Mouse (Mus musculus): Measurements from ENCODE around the gene Elovl2. TPM values are rescaled to one million over a fixed set of nuclear protein-coding genes. Genes with fewer than 3 reads are reported as not detected.
A peak's percentile ranks its signal among the peaks of the same experiment; 100 is the strongest.

Gene Elovl2
- polyA plus RNA-seq, 1 experiment = 132 TPM

- Histone ChIP-seq H3K4me1 (ENCODE audit: control insufficient read depth, insufficient read depth, low read length) (peaks cover 2% of the 10 kb centered on the region; the same call in 1 of the 2 replicates), H3K36me3 (ENCODE audit: control insufficient read depth, insufficient read depth, low read length) (no peaks in the 10 kb centered on the region), H3K27me3 (ENCODE audit: control insufficient read depth, insufficient read depth, low read length) (no peaks in the 10 kb centered on the region), H3K27ac (ENCODE audit: control insufficient read depth, insufficient read depth, low read depth, low read length) (no peak overlapping the region), H3K4me3 (ENCODE audit: control insufficient read depth, low read depth, low read length) (peak overlapping the region; percentile 17)
- TF ChIP-seq POLR2A (IDR thresholded peaks at IDR 0.05; ENCODE audit: control insufficient read depth, low read depth, low read length) = no peak
- no peak for TF ChIP-seq CTCF (IDR thresholded peaks at IDR 0.05; ENCODE audit: control insufficient read depth, insufficient read depth, insufficient replicate concordance, low read depth, low read length)
Measured at GRCm38 (mm10) chr13:41232209-41232608, 12.0 kb upstream of the Elovl2 start.

GRCm38 (mm10) chr13:41231389-41231983 is 11.3 kb upstream of the Elovl2 start:
- no peak overlapping the region for H3K27ac ChIP-seq (ENCODE audit: control insufficient read depth, insufficient read depth, low read depth, low read length)
- no peaks in the 10 kb centered on the region for H3K27me3 ChIP-seq (ENCODE audit: control insufficient read depth, insufficient read depth, low read length)
- peaks cover 2% of the 10 kb centered on the region; the same call in 1 of the 2 replicates for H3K4me1 ChIP-seq (ENCODE audit: control insufficient read depth, insufficient read depth, low read length)
- H3K4me3 ChIP-seq (ENCODE audit: control insufficient read depth, low read depth, low read length) = no peak overlapping the region
- TF ChIP-seq POLR2A (IDR thresholded peaks at IDR 0.05; ENCODE audit: control insufficient read depth, low read depth, low read length) (no peak), CTCF (IDR thresholded peaks at IDR 0.05; ENCODE audit: control insufficient read depth, insufficient read depth, insufficient replicate concordance, low read depth, low read length) (no peak)
- no peaks in the 10 kb centered on the region for H3K36me3 ChIP-seq (ENCODE audit: control insufficient read depth, insufficient read depth, low read length)

- H3K4me3 ChIP-seq (ENCODE audit: control insufficient read depth, low read depth, low read length) = no peak overlapping the region
- H3K27me3 ChIP-seq (ENCODE audit: control insufficient read depth, insufficient read depth, low read length) = no peaks in the 10 kb centered on the region
- TF ChIP-seq CTCF (IDR thresholded peaks at IDR 0.05; ENCODE audit: control insufficient read depth, insufficient read depth, insufficient replicate concordance, low read depth, low read length) = no peak
- no peak for TF ChIP-seq POLR2A (IDR thresholded peaks at IDR 0.05; ENCODE audit: control insufficient read depth, low read depth, low read length)
- no peak overlapping the region for H3K27ac ChIP-seq (ENCODE audit: control insufficient read depth, insufficient read depth, low read depth, low read length)
- H3K36me3 ChIP-seq (ENCODE audit: control insufficient read depth, insufficient read depth, low read length) = no peaks in the 10 kb centered on the region
- peaks cover 2% of the 10 kb centered on the region; the same call in 1 of the 2 replicates for H3K4me1 ChIP-seq (ENCODE audit: control insufficient read depth, insufficient read depth, low read length)
Measured at GRCm38 (mm10) chr13:41230256-41230655, 10.1 kb upstream of the Elovl2 start.

GRCm38 (mm10) chr13:41228060-41228459 is 7.9 kb upstream of the Elovl2 start:
- H3K27me3 ChIP-seq (ENCODE audit: control insufficient read depth, insufficient read depth, low read length) = no peaks in the 10 kb centered on the region

GRCm38 (mm10) chr13:41226513-41226912 is 6.3 kb upstream of the Elovl2 start:
- Histone ChIP-seq H3K27ac (ENCODE audit: control insufficient read depth, insufficient read depth, low read depth, low read length) (no peak overlapping the region), H3K27me3 (ENCODE audit: control insufficient read depth, insufficient read depth, low read length) (no peaks in the 10 kb centered on the region), H3K4me3 (ENCODE audit: control insufficient read depth, low read depth, low read length) (no peak overlapping the region), H3K36me3 (ENCODE audit: control insufficient read depth, insufficient read depth, low read length) (no peaks in the 10 kb centered on the region), H3K4me1 (ENCODE audit: control insufficient read depth, insufficient read depth, low read length) (no peaks in the 10 kb centered on the region; the same call in 1 of the 2 replicates)
- TF ChIP-seq POLR2A (IDR thresholded peaks at IDR 0.05; ENCODE audit: control insufficient read depth, low read depth, low read length) = no peak
- TF ChIP-seq CTCF (IDR thresholded peaks at IDR 0.05; ENCODE audit: control insufficient read depth, insufficient read depth, insufficient replicate concordance, low read depth, low read length) = no peak

More at GRCm38 (mm10) chr13:41228060-41228459, 7.9 kb upstream of the Elovl2 start:
- no peak for TF ChIP-seq CTCF (IDR thresholded peaks at IDR 0.05; ENCODE audit: control insufficient read depth, insufficient read depth, insufficient replicate concordance, low read depth, low read length)
- TF ChIP-seq POLR2A (IDR thresholded peaks at IDR 0.05; ENCODE audit: control insufficient read depth, low read depth, low read length) = no peak
- Histone ChIP-seq H3K36me3 (ENCODE audit: control insufficient read depth, insufficient read depth, low read length) (no peaks in the 10 kb centered on the region), H3K27ac (ENCODE audit: control insufficient read depth, insufficient read depth, low read depth, low read length) (no peak overlapping the region), H3K4me1 (ENCODE audit: control insufficient read depth, insufficient read depth, low read length) (peaks cover 2% of the 10 kb centered on the region; the same call in 1 of the 2 replicates), H3K4me3 (ENCODE audit: control insufficient read depth, low read depth, low read length) (no peak overlapping the region)

GRCm38 (mm10) chr13:41219687-41220303 is 410 bp downstream of the Elovl2 start:
- TF ChIP-seq POLR2A (IDR thresholded peaks at IDR 0.05; ENCODE audit: control insufficient read depth, low read depth, low read length) = peak; percentile 54; the same call in 1 of the 2 replicates
- TF ChIP-seq CTCF (IDR thresholded peaks at IDR 0.05; ENCODE audit: control insufficient read depth, insufficient read depth, insufficient replicate concordance, low read depth, low read length) = no peak
- Histone ChIP-seq H3K27me3 (ENCODE audit: control insufficient read depth, insufficient read depth, low read length) (no peaks in the 10 kb centered on the region), H3K36me3 (ENCODE audit: control insufficient read depth, insufficient read depth, low read length) (peaks cover 1% of the 10 kb centered on the region; the same call in 1 of the 2 replicates), H3K4me1 (ENCODE audit: control insufficient read depth, insufficient read depth, low read length) (peaks cover 5% of the 10 kb centered on the region), H3K27ac (ENCODE audit: control insufficient read depth, insufficient read depth, low read depth, low read length) (peak overlapping the region; percentile 60), H3K4me3 (ENCODE audit: control insufficient read depth, low read depth, low read length) (peak overlapping the region; percentile 86)

- no peak for TF ChIP-seq POLR2A (IDR thresholded peaks at IDR 0.05; ENCODE audit: control insufficient read depth, low read depth, low read length)
- no peak for TF ChIP-seq CTCF (IDR thresholded peaks at IDR 0.05; ENCODE audit: control insufficient read depth, insufficient read depth, insufficient replicate concordance, low read depth, low read length)
Measured at GRCm38 (mm10) chr13:41219056-41219455, 1.1 kb downstream of the Elovl2 start.

More at GRCm38 (mm10) chr13:41219056-41219455, 1.1 kb downstream of the Elovl2 start:
- peaks cover 5% of the 10 kb centered on the region for H3K4me1 ChIP-seq (ENCODE audit: control insufficient read depth, insufficient read depth, low read length)
- H3K36me3 ChIP-seq (ENCODE audit: control insufficient read depth, insufficient read depth, low read length) = peaks cover 1% of the 10 kb centered on the region; the same call in 1 of the 2 replicates
- no peaks in the 10 kb centered on the region for H3K27me3 ChIP-seq (ENCODE audit: control insufficient read depth, insufficient read depth, low read length)
- H3K27ac ChIP-seq (ENCODE audit: control insufficient read depth, insufficient read depth, low read depth, low read length) = no peak overlapping the region
- peak overlapping the region; percentile 74 for H3K4me3 ChIP-seq (ENCODE audit: control insufficient read depth, low read depth, low read length)
